Mouse (Mus musculus): Measurements from ENCODE around the gene Spindoc. TPM values are rescaled to one million over a fixed set of nuclear protein-coding genes. Genes with fewer than 3 reads are reported as not detected.
A peak's percentile ranks its signal among the peaks of the same experiment; 100 is the strongest.
"Not testable (repeated sequence)": the region's sequence is repeated elsewhere in the genome, so short reads cannot be mapped to it uniquely, and the experiment has no call there.

Spindoc gene
- total RNA-seq, 1 experiment from 2014 or later = 5.4 TPM

- no peak for ATAC-seq (replicated peaks; ENCODE audit: insufficient number of reproducible peaks, low FRiP score, low TSS enrichment, poor library complexity, severe bottlenecking)
Measured at GRCm38 (mm10) chr19:7412361-7412760, 29.6 kb upstream of the Spindoc start.

DNA sequence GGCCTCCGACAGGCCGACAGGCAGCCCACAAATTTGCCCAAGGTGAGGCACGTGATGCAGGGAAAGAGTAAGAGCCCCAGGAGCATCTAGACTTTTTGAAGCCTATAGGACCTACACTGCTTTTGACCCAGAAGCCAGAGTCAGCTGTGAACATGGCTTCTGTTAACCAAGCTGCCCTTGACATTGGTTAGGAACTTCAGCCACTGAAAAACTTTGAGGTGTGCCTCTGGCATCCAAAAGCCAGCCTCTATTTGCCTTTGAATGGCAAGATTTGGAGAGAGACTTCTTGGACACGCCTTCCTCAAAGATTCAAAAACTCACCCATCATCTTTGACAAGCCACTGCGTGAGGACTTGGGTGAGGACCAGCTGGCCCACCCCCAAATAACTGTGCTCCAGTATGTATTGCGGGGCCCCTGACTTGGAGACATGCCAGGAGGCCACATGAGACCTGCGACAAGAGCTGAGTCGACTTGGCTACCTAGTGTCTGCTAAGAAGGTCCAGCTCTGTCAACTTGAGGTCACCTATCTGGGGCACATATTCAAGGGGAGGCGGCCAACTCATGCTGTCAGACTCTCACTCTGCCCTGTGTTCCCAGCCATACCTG lies 21.9 kb upstream of the Spindoc start:
- no peak for ATAC-seq (replicated peaks; ENCODE audit: insufficient number of reproducible peaks, low FRiP score, low TSS enrichment, poor library complexity, severe bottlenecking)

DNA sequence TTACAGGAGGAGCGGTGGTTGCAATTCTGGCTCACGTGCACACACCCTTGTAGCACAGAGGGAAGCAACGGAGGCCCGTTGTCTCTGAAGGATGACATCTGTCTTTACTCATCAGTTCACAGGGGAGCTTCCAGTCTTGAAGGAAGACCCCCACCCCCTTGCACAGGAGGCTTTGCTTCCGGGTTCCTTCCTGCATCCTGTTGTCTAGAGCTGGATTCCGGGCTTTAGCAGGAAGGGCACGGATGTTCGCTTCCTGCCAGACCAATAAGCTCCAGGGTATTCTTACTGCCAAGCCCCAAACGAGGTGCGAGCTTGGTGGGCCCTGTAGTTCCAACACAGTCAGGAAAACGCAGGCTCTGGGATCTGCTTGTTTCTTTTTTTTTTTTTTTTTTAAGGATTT lies 17.8 kb upstream of the Spindoc start:
- no peak for ATAC-seq (replicated peaks; ENCODE audit: insufficient number of reproducible peaks, low FRiP score, low TSS enrichment, poor library complexity, severe bottlenecking)

DNA sequence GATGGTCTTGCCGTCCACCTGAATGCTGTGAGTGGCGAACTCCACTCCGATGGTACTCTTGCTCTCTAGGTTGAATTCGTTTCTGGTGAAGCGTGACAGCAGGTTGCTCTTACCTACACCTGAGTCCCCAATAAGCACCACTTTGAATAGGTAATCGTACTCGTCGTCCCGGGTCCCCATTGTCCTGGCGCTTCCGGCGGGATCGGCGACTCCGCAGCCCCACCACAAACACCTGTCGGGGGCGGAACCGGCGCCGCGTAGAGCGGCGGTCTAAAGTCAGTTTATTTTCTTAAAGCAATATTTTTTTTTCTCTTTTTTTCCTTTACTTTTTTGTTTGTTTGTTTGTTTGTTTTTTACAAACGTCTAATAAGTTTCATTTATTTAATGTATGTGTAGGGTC lies 16.1 kb upstream of the Spindoc start:
- 0 out of 2 replicates have a peak, but pooled peaks have one; percentile 13 for ATAC-seq (replicated peaks; ENCODE audit: insufficient number of reproducible peaks, low FRiP score, low TSS enrichment, poor library complexity, severe bottlenecking)

GRCm38 (mm10) chr19:7396867-7397826 lies 14.4 kb upstream of the Spindoc start:
- ATAC-seq (replicated peaks; ENCODE audit: insufficient number of reproducible peaks, low FRiP score, low TSS enrichment, poor library complexity, severe bottlenecking) = 0 out of 2 replicates have a peak, but pooled peaks have one; percentile 35

DNA sequence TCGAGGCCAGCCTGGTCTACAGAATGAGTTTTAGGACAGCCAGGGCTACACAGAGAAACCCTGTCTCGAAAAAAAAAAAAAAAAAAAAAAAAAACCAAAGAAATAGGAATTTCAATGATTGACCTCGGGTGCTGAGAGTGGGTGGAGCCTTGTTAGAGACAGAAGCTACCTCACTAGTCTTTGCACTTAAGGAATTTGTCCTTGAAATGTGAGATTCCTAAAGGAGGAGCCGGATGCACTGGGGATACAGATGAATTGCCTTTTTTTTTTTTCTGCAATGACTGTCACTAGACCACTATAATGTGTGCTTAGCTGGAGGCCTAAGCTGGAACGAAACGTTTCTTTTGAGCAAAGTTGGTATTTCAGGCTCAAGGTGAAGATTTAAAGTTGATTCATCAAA lies 5.7 kb upstream of the Spindoc start:
- ATAC-seq (replicated peaks; ENCODE audit: insufficient number of reproducible peaks, low FRiP score, low TSS enrichment, poor library complexity, severe bottlenecking) = no peak

DNA sequence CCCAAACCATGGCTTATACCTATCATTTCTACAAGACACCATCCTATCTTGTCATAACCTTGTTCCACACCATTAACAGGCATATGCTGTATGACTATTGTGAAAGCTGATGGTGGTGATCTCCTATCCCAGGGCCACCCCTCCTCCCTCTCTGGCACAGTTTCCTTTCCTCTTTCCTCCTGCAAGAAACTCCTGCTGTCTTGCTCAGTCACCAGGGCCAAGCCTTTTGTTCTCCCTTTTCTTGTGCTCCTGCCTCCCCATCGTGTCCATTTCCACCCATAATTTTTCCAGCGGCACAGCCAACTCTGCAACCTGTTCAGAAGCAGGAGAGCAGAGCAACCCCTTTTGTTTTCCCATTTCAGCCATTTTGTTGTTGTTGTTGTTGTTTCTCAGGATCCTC lies 3.2 kb upstream of the Spindoc start:
- ATAC-seq (replicated peaks; ENCODE audit: insufficient number of reproducible peaks, low FRiP score, low TSS enrichment, poor library complexity, severe bottlenecking) = no peak

DNA sequence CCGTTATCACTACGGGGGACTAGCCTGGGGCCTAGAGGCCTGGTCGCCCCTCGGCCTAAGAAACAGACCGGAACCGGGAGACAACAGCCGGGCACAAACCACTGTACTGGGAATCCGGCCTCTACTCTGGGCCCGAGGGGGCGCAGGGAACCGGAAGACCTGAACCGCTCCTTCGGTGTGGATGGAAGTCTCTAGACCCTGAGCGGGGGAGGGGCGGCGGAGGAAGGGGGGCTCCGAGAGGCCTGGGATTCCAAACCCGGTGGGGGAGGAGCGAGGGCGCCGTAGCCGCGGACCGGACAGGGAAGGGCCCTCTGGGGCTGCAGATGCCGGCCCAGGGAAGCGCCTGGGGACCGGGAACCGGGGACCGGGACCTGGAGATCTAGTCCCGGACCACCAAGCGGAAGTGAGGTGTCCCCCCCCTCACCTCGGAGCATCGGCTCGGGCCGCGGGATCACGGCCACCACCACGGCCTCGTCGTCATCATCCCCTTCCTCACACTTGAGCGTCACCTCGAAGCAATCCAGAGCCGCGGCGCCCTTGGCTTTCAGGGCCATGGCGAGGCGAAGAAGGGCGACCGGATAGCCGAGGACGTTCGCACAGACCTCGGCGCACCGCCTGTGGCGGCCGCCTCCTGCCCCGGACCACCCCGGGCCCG lies 419 bp downstream of the Spindoc start:
- ATAC-seq (replicated peaks; ENCODE audit: insufficient number of reproducible peaks, low FRiP score, low TSS enrichment, poor library complexity, severe bottlenecking) = peak; percentile 19

DNA sequence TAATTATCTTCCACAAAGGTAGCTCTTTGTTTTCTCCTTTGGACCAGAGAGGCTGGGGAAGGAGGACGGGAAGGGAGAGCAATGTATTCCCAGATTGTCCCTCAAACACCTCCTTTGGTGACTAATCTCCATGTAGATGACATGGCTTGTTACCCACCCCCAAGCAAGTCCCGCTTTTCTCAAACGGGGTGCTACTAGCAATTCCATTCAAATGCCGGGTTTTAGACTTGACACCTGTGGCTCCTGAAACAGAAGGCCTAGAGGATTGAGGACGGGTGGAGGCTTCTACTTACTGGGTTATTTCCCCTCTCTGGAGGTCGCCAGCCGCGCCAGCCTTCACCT lies 917 bp downstream of the Spindoc start:
- ATAC-seq (replicated peaks; ENCODE audit: insufficient number of reproducible peaks, low FRiP score, low TSS enrichment, poor library complexity, severe bottlenecking) = no peak

GRCm38 (mm10) chr19:7377639-7378038 lies 5.2 kb downstream of the Spindoc start:
- no peak for ATAC-seq (replicated peaks; ENCODE audit: insufficient number of reproducible peaks, low FRiP score, low TSS enrichment, poor library complexity, severe bottlenecking)

GRCm38 (mm10) chr19:7374491-7374890 lies 8.3 kb downstream of the Spindoc start:
- ATAC-seq (replicated peaks; ENCODE audit: insufficient number of reproducible peaks, low FRiP score, low TSS enrichment, poor library complexity, severe bottlenecking) = 0 out of 2 replicates have a peak, but pooled peaks have one; percentile 9

GRCm38 (mm10) chr19:7369469-7369868 lies 13.3 kb downstream of the Spindoc start:
- not testable (repeated sequence) for ATAC-seq (replicated peaks; ENCODE audit: insufficient number of reproducible peaks, low FRiP score, low TSS enrichment, poor library complexity, severe bottlenecking)

GRCm38 (mm10) chr19:7353636-7354035 lies 29.2 kb downstream of the Spindoc start:
- no peak for ATAC-seq (replicated peaks; ENCODE audit: insufficient number of reproducible peaks, low FRiP score, low TSS enrichment, poor library complexity, severe bottlenecking)

- ATAC-seq (replicated peaks; ENCODE audit: insufficient number of reproducible peaks, low FRiP score, low TSS enrichment, poor library complexity, severe bottlenecking) = no peak
Measured at GRCm38 (mm10) chr19:7352809-7353495, 29.8 kb downstream of the Spindoc start.

DNA sequence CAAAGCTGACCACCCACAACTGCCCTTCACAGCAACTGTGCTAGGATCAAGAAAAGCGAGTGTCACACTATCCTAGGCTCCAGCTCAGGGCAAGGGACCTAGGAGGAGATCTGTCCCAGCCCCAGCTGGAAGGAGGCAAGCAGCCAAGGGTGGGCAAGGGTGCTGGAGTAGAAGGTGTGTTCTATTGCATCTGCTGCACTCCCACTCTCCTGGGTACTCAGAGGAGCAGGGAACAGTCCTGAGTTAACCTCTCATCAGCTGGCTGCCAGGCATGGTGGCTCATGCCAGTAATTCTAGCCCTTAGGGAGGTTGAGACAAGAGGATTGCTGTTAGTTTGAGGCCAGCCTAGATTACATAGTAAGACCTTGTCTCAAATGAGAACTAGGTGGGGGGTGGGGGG lies 32.8 kb downstream of the Spindoc start:
- 0 out of 2 replicates have a peak, but pooled peaks have one; percentile 40 for ATAC-seq (replicated peaks; ENCODE audit: insufficient number of reproducible peaks, low FRiP score, low TSS enrichment, poor library complexity, severe bottlenecking)

DNA sequence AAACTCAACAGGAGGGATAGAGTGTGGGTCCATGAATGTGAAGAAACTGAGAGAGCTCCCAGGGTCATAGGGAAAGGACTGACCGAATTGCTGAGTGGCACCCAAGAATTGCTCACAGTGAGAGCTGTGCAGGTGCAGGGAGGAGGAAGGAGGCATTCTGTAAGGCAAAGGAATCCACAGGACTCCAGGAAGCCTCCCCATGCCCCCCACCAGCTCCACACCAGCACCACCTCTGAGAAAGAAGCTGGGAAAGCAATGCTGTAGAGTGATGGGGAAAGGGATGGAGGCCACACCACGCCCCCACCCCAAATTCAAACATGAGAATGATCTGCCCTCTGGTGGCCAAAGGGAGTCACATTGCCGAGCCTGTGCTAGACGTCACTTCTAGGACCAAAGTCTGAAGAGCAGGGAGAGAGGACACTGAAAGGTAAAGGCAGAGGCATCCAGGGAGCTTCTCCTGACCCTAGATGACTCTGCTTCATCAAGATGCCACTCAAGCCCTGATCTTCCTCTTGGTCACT lies 37.5 kb downstream of the Spindoc start:
- ATAC-seq (replicated peaks; ENCODE audit: insufficient number of reproducible peaks, low FRiP score, low TSS enrichment, poor library complexity, severe bottlenecking) = no peak

DNA sequence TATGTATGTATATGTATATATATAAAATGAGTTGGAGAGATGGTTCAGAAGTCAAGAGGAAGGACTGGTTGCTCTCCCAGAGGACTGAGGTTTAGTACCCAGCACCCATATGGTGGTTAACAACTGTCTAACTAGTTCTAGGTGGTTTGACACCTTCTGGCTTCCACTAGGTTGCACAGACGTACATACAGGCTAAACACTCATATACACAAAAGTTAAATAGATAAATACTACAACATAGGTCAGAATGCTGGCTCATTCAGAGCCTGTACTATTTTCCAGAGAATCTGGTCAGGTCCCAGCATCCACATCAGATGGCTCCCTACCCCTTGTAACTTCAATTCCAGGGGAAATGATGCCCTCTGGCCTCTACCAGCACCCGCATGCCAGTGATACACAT lies 40.1 kb downstream of the Spindoc start:
- ATAC-seq (replicated peaks; ENCODE audit: insufficient number of reproducible peaks, low FRiP score, low TSS enrichment, poor library complexity, severe bottlenecking) = no peak

GRCm38 (mm10) chr19:7341512-7342397 lies 41.0 kb downstream of the Spindoc start, which contains the start of gene Mark2:
Gene Mark2, minus strand, starts transcription at chr19:7341860.
- ATAC-seq (replicated peaks; ENCODE audit: insufficient number of reproducible peaks, low FRiP score, low TSS enrichment, poor library complexity, severe bottlenecking) = peak; percentile 90

All from monocyte, adult 5-6 weeks (primary cell).